Mouse (Mus musculus) kidney, adult 18-20 months (tissue): ENCODE results near the gene H3f3a.
A peak's percentile ranks its signal among the peaks of the same experiment; 100 is the strongest.

Experiments used
- DNase-seq: peaks from one replicate; pipeline ENCODE4 v3.0.0; 2021

H3f3a gene

GRCm38 (mm10) chr1:180822276-180822675 lies 8.5 kb upstream of the H3f3a start:
- no peak for DNase-seq

- DNase-seq: no peak
Observed at GRCm38 (mm10) chr1:180821101-180821500, 7.4 kb upstream of the H3f3a start.

GRCm38 (mm10) chr1:180818000-180818399 lies 4.3 kb upstream of the H3f3a start:
- no peak for DNase-seq

- DNase-seq: no peak
Observed at GRCm38 (mm10) chr1:180815371-180816024, 1.8 kb upstream of the H3f3a start.

GRCm38 (mm10) chr1:180813409-180813884 lies 296 bp downstream of the H3f3a start:
- peak; percentile 96 for DNase-seq

GRCm38 (mm10) chr1:180812463-180813408 lies 1.0 kb downstream of the H3f3a start:
- peak; percentile 71 for DNase-seq

GRCm38 (mm10) chr1:180811596-180812462 lies 1.9 kb downstream of the H3f3a start:
- peak; percentile 39 for DNase-seq

GRCm38 (mm10) chr1:180810976-180811375 lies 2.8 kb downstream of the H3f3a start:
- DNase-seq: no peak

GRCm38 (mm10) chr1:180808831-180809230 lies 4.9 kb downstream of the H3f3a start:
- DNase-seq: no peak

GRCm38 (mm10) chr1:180803881-180804280 lies 9.9 kb downstream of the H3f3a start:
- DNase-seq: no peak

- DNase-seq: no peak
Observed at GRCm38 (mm10) chr1:180801466-180801994, 12.2 kb downstream of the H3f3a start.

GRCm38 (mm10) chr1:180800814-180801213 lies 12.9 kb downstream of the H3f3a start:
- no peak for DNase-seq

GRCm38 (mm10) chr1:180800022-180800421 lies 13.7 kb downstream of the H3f3a start:
- no peak for DNase-seq

GRCm38 (mm10) chr1:180799253-180799652 lies 14.5 kb downstream of the H3f3a start:
- DNase-seq: no peak

- no peak for DNase-seq
Observed at GRCm38 (mm10) chr1:180798660-180799059, 15.1 kb downstream of the H3f3a start.

GRCm38 (mm10) chr1:180794170-180794569 lies 19.6 kb downstream of the H3f3a start:
- DNase-seq: peak; percentile 30

GRCm38 (mm10) chr1:180793445-180794117 lies 20.2 kb downstream of the H3f3a start:
- peak; percentile 47 for DNase-seq

- DNase-seq: no peak
Observed at GRCm38 (mm10) chr1:180792814-180793213, 20.9 kb downstream of the H3f3a start.

- no peak for DNase-seq
Observed at GRCm38 (mm10) chr1:180791821-180792480, 21.8 kb downstream of the H3f3a start.

- DNase-seq: no peak
Observed at GRCm38 (mm10) chr1:180783580-180783928, 30.2 kb downstream of the H3f3a start.

- DNase-seq: no peak
Observed at GRCm38 (mm10) chr1:180782906-180783579, 30.7 kb downstream of the H3f3a start.
